Mouse (Mus musculus) thymus, postnatal 0 days (tissue): ENCODE data around the gene Foxi1. TPM values are rescaled to one million over a fixed set of nuclear protein-coding genes. Genes with fewer than 3 reads are reported as not detected.

Experiments
- DNase-seq: peaks from one replicate; pipeline ENCODE4 v3.0.0-alpha.2; 2015; ENCODE audit warnings: low spot score
- polyA plus RNA-seq: library from polyadenylated mRNA; unstranded; fragments of >200 nt; fragmentation: Nextera tagmentation; extraction: Ambion mirVana; gene quantifications from 2 replicates; pipeline ENCODE4 v1.2.1, GENCODE M21; 2015

The Foxi1 gene
- polyA plus RNA-seq, 1 experiment from 2014 or later = 0.23 TPM

DNA sequence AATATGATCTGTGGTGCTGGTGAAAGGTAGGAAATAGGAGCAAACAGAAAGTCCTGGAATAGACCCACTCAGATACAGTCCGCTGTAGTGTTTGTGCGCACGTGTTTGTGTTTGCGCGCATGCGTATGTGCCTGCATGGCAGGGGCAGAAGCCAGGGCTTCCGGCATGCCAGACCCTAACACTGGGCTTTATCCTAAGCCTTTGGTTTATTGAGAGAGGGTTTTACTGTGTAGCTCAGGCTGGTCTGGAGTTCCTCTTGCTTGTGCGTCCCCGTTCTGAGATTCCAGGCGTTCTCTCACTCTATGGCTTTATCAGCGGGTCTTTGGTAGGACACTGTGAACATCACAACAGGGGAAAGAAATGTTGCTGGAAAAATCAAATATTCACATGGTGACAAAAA is 42.6 kb downstream of the Foxi1 start:
- no peak for DNase-seq

DNA sequence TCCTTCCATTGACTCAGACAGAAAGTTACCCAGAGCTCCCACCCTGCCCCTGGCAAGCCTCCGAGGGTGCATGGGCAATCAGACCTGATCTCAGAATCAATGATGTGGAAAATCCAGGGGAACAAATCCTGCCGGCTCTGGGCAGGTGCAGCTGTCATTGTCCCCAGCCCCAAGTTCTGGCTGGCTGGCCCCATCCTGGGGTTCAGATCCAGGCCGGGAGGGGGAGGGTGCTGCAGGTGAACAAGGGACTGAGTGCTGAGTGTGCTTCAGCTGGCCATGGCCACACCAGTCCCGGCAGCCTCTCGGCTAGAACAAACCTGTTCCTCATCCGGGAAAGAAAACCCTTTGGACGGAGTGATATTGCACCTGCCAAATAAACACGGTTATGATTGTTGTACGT is 49.0 kb downstream of the Foxi1 start:
- no peak for DNase-seq

DNA sequence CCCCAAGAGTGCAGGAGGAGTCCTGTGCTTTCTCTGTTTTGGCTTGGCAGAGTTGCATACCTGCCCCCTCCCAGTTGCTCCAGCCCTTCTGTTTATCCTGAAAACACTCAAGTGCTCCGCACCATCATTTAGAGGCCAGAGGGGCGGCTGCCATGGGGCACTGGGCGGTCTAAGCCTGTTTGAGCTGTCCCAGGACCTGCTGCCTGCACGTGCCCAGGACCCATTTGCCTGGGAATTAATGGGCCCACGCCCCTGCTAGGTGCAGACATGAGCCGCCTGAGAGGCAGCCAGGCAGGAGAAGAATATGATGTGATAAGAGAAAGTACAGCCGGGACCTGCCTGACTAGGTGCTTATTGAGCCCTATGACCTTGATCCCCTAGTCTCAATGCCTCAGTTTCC is 52.7 kb downstream of the Foxi1 start:
- DNase-seq = no peak

Other genes starting within 250 kb of the Foxi1 start
- 0.23 and 0.34 TPM in 2 replicates for gene Kcnmb1, start 245.1 kb downstream of the Foxi1 start, polyA plus RNA-seq
- 0.14 and 0.22 TPM in 2 replicates for gene Kcnip1, start 214.9 kb downstream of the Foxi1 start, polyA plus RNA-seq
- gene Lcp2, start 161.2 kb downstream of the Foxi1 start, polyA plus RNA-seq = 134 and 135 TPM in 2 replicates
- gene 4930469K13Rik, start 109.5 kb downstream of the Foxi1 start, polyA plus RNA-seq = 0.35 and 1.0 TPM in 2 replicates
- 0.84 and 1.9 TPM in 2 replicates for gene Fam196b, start 106.7 kb upstream of the Foxi1 start, polyA plus RNA-seq